Mouse (Mus musculus) adrenal gland, adult 2 months (tissue): ENCODE measurements around the gene Col26a1. TPM values are rescaled to one million over a fixed set of nuclear protein-coding genes. Genes with fewer than 3 reads are reported as not detected.

Experiments used
- DNase-seq: peaks from one replicate; pipeline ENCODE4 v3.0.0; 2021
- polyA plus RNA-seq: library from polyadenylated mRNA; depleted of rRNA; stranded (reverse); fragments of >200 nt; gene quantifications from 2 replicates; pipeline ENCODE4 v1.2.3, GENCODE M21; 2012
- total RNA-seq, 2 experiments: library from RNA; stranded (reverse); gene quantifications; 2 replicates each; pipeline ENCODE4 v1.2.3; 2021

Col26a1 gene
- total and polyA plus RNA-seq, 3 experiments: 0.20 TPM; not detected in 2

- peak; percentile 65 for DNase-seq
Observed at GRCm38 (mm10) chr5:136881380-136882009, 1.5 kb downstream of the Col26a1 start.

GRCm38 (mm10) chr5:136880101-136880500, 2.9 kb downstream of the Col26a1 start:
- peak; percentile 26 for DNase-seq

GRCm38 (mm10) chr5:136874271-136874670, 8.7 kb downstream of the Col26a1 start:
- DNase-seq: no peak

- no peak for DNase-seq
Observed at GRCm38 (mm10) chr5:136872417-136872816, 10.6 kb downstream of the Col26a1 start.

GRCm38 (mm10) chr5:136869451-136870114, 13.4 kb downstream of the Col26a1 start:
- DNase-seq: no peak

GRCm38 (mm10) chr5:136867706-136868105, 15.3 kb downstream of the Col26a1 start:
- no peak for DNase-seq

- DNase-seq: no peak
Observed at GRCm38 (mm10) chr5:136863961-136864674, 18.9 kb downstream of the Col26a1 start.

GRCm38 (mm10) chr5:136863276-136863675, 19.7 kb downstream of the Col26a1 start:
- no peak for DNase-seq

GRCm38 (mm10) chr5:136862806-136863205, 20.2 kb downstream of the Col26a1 start:
- no peak for DNase-seq

- DNase-seq: no peak
Observed at GRCm38 (mm10) chr5:136861191-136861940, 21.6 kb downstream of the Col26a1 start.

GRCm38 (mm10) chr5:136850716-136851115, 32.3 kb downstream of the Col26a1 start:
- no peak for DNase-seq

- DNase-seq: no peak
Observed at GRCm38 (mm10) chr5:136846385-136847264, 36.4 kb downstream of the Col26a1 start.

- no peak for DNase-seq
Observed at GRCm38 (mm10) chr5:136843930-136844329, 39.1 kb downstream of the Col26a1 start.

- peak; percentile 45 for DNase-seq
Observed at GRCm38 (mm10) chr5:136840036-136840435, 43.0 kb downstream of the Col26a1 start.

- DNase-seq: no peak
Observed at GRCm38 (mm10) chr5:136833053-136833452, 50.0 kb downstream of the Col26a1 start.

GRCm38 (mm10) chr5:136830156-136830555, 52.9 kb downstream of the Col26a1 start:
- no peak for DNase-seq

GRCm38 (mm10) chr5:136821971-136822370, 61.0 kb downstream of the Col26a1 start:
- DNase-seq: no peak

- no peak for DNase-seq
Observed at GRCm38 (mm10) chr5:136820911-136821310, 62.1 kb downstream of the Col26a1 start.

- no peak for DNase-seq
Observed at GRCm38 (mm10) chr5:136819686-136820085, 63.3 kb downstream of the Col26a1 start.

- DNase-seq: no peak
Observed at GRCm38 (mm10) chr5:136810539-136811374, 72.3 kb downstream of the Col26a1 start.
